Mouse (Mus musculus) bone marrow, adult 2 months (tissue): ENCODE measurements around the gene Mcam.

Source experiments
- CTCF ChIP-seq: fragments of 200-500 bp; IDR thresholded peaks from 2 replicates; pipeline ENCODE4 v1.5.1; 2011; ENCODE audit warnings: low read length, control low read depth; ENCODE audit not compliant: control insufficient read depth, insufficient read depth
- POLR2A ChIP-seq: fragments of 200-500 bp; IDR thresholded peaks from 2 replicates; pipeline ENCODE4 v1.6.1; 2011; ENCODE audit warnings: low read depth, mild to moderate bottlenecking, control low read depth, low read length, borderline replicate concordance; ENCODE audit not compliant: control insufficient read depth

GRCm38 (mm10) chr9:44109360-44110095 lies 24.7 kb upstream of the Mcam start:
- peak; percentile 74 for TF ChIP-seq CTCF
- no peak for TF ChIP-seq POLR2A
